Mouse (Mus musculus): ENCODE measurements at regions not wholly inside any gene's neighbourhood (a gene's known extent, or its start where the extent isn't known, plus 50 kb on each side); places are given as distances from the start of the nearest gene placed in this dataset.

- intact Hi-C loops (cut with DNase I): no loop called here
These were observed 505.9 kb downstream of the Gm6685 start for GRCm38 (mm10) chr11:27833736-27834135.

GRCm38 (mm10) chr11:27799826-27800620 is 539.6 kb downstream of the Gm6685 start:
- intact Hi-C loops (cut with DNase I): no loop called here

- intact Hi-C loops (cut with DNase I): loop anchor here (10.0 kb wide), 1 partner anchor 831 kb away; the partner anchor contains the start of gene Ccdc85a
These were observed 585.8 kb downstream of the Gm6685 start for GRCm38 (mm10) chr11:27753913-27754218.

GRCm38 (mm10) chr11:27753212-27753912 is 586.3 kb downstream of the Gm6685 start:
- intact Hi-C loops (cut with DNase I): loop anchor here (10.0 kb wide), 1 partner anchor 831 kb away; the partner anchor contains the start of gene Ccdc85a

- intact Hi-C loops (cut with DNase I): no loop called here
These were observed 613.6 kb downstream of the Gm6685 start for GRCm38 (mm10) chr11:27726109-27726508.

- intact Hi-C loops (cut with DNase I): no loop called here
These were observed 618.3 kb downstream of the Gm6685 start for GRCm38 (mm10) chr11:27721346-27721745.

GRCm38 (mm10) chr11:27672436-27672835 is 667.2 kb downstream of the Gm6685 start:
- intact Hi-C loops (cut with DNase I): no loop called here

All from adrenal gland (tissue).